Mouse (Mus musculus): ENCODE measurements around the gene Gm3336. TPM values are rescaled to one million over a fixed set of nuclear protein-coding genes. Genes with fewer than 3 reads are reported as not detected.

Gm3336 gene
- total RNA-seq, 1 experiment, result 1.8 TPM

- Histone ChIP-seq H3K9ac (ENCODE audit: insufficient read depth, low read depth, low read length, poor library complexity, severe bottlenecking) (no peak overlapping the region), H3K4me3 (ENCODE audit: insufficient read depth in 1 of 2, low read depth in 1 of 2, low read length in 2 of 2, poor library complexity in 1 of 2, severe bottlenecking in 1 of 2) (no peak overlapping the region), H3K36me3 (ENCODE audit: control insufficient read depth, insufficient read depth, low read length, poor library complexity, severe bottlenecking) (no peaks in the 10 kb centered on the region), H3K9me3 (ENCODE audit: control insufficient read depth, insufficient read depth, low read depth, low read length) (no peaks in the 10 kb centered on the region), H3K4me1 (ENCODE audit: control insufficient read depth in 2 of 2, insufficient read depth in 2 of 2, low read length in 2 of 2, poor library complexity in 1 of 2) (peaks cover 0 to 10% of the 10 kb centered on the region in 2 experiments; a peak in 1 of 4 replicates), H3K27ac (ENCODE audit: insufficient read depth, low read depth, low read length, poor library complexity, severe bottlenecking) (no peak overlapping the region)
- DNase-seq (ENCODE audit: low read depth, low spot score), result no peak
- in situ Hi-C loops (cut with MboI; ENCODE audit: low sequenced_read_pairs in 2 of 2, unreplicated experiment in 2 of 2), result loop anchor here (5.0 kb wide), 2 partner anchors 37 to 42 kb away; partner anchors contain the start of gene Rab3a (in 1 of the 2)
- TF ChIP-seq MAFK (IDR thresholded peaks at IDR 0.05; ENCODE audit: insufficient read depth, low read depth, low read length), result no peak
- TF ChIP-seq HCFC1 (IDR thresholded peaks at IDR 0.05; ENCODE audit: borderline replicate concordance, insufficient read depth, low read length), result no peak
- no peak for TF ChIP-seq CHD2 (IDR thresholded peaks at IDR 0.05; ENCODE audit: low read depth, low read length)
- TF ChIP-seq ZNF384 (IDR thresholded peaks at IDR 0.05; ENCODE audit: low read depth, low read length), result no peak
Observed at GRCm38 (mm10) chr8:70715086-70715485, 3.3 kb upstream of the Gm3336 start.

GRCm38 (mm10) chr8:70716521-70717400 lies 1.6 kb upstream of the Gm3336 start:
- peak overlapping the region; percentile 34 to 48; a peak in 3 of 4 replicates for H3K4me3 ChIP-seq (ENCODE audit: insufficient read depth in 1 of 2, low read depth in 1 of 2, low read length in 2 of 2, poor library complexity in 1 of 2, severe bottlenecking in 1 of 2)
- H3K9me3 ChIP-seq (ENCODE audit: control insufficient read depth, insufficient read depth, low read depth, low read length), result no peaks in the 10 kb centered on the region
- no peak overlapping the region for H3K27ac ChIP-seq (ENCODE audit: insufficient read depth, low read depth, low read length, poor library complexity, severe bottlenecking)
- H3K9ac ChIP-seq (ENCODE audit: insufficient read depth, low read depth, low read length, poor library complexity, severe bottlenecking), result peak overlapping the region; percentile 28; the same call in 1 of the 2 replicates
- TF ChIP-seq HCFC1 (IDR thresholded peaks at IDR 0.05; ENCODE audit: borderline replicate concordance, insufficient read depth, low read length) (no peak), CHD2 (IDR thresholded peaks at IDR 0.05; ENCODE audit: low read depth, low read length) (no peak), MAFK (IDR thresholded peaks at IDR 0.05; ENCODE audit: insufficient read depth, low read depth, low read length) (no peak), ZNF384 (IDR thresholded peaks at IDR 0.05; ENCODE audit: low read depth, low read length) (no peak), ZC3H11A (IDR thresholded peaks at IDR 0.05; ENCODE audit: borderline replicate concordance, low read depth, low read length) (no peak)
- H3K4me1 ChIP-seq (ENCODE audit: control insufficient read depth in 2 of 2, insufficient read depth in 2 of 2, low read length in 2 of 2, poor library complexity in 1 of 2), result peaks cover 0 to 12% of the 10 kb centered on the region in 2 experiments; a peak in 1 of 4 replicates
- no peak for DNase-seq (ENCODE audit: low read depth, low spot score)
- in situ Hi-C loops (cut with MboI; ENCODE audit: low sequenced_read_pairs in 2 of 2, unreplicated experiment in 2 of 2), result loop anchor here (5.0 kb wide), 2 partner anchors 36 to 41 kb away; partner anchors contain the start of gene Rab3a (in 1 of the 2)
- no peaks in the 10 kb centered on the region for H3K36me3 ChIP-seq (ENCODE audit: control insufficient read depth, insufficient read depth, low read length, poor library complexity, severe bottlenecking)

DNA sequence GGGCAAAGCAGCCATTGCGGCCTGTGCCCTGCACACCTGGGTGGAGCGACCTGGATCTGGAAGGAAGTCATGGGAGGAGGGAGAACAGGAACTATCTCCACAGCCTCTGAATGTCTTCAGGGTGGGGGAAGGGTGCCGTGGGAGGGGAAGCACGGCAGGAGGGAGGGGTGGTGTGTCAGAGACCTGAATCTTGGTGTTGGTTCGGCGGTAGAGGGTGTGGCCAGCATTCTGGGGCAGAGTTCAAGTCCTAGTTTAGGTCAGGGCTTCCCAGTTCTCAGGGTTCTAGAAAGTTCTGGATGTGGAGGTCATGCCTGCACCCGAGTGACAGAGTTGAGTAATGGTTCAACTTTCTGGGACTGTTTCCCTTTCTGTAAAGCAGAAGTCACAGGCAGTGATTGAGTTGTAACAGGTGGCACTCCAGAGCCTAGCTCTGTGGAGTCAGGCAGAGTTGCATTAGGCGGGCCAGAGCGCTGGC lies 1.5 kb downstream of the Gm3336 start:
- Histone ChIP-seq H3K9ac (ENCODE audit: insufficient read depth, low read depth, low read length, poor library complexity, severe bottlenecking) (no peak overlapping the region), H3K4me3 (ENCODE audit: insufficient read depth in 1 of 2, low read depth in 1 of 2, low read length in 2 of 2, poor library complexity in 1 of 2, severe bottlenecking in 1 of 2) (no peak overlapping the region), H3K9me3 (ENCODE audit: control insufficient read depth, insufficient read depth, low read depth, low read length) (no peaks in the 10 kb centered on the region), H3K36me3 (ENCODE audit: control insufficient read depth, insufficient read depth, low read length, poor library complexity, severe bottlenecking) (no peaks in the 10 kb centered on the region), H3K4me1 (ENCODE audit: control insufficient read depth in 2 of 2, insufficient read depth in 2 of 2, low read length in 2 of 2, poor library complexity in 1 of 2) (peaks cover 0 to 14% of the 10 kb centered on the region in 2 experiments; a peak in 1 of 4 replicates), H3K27ac (ENCODE audit: insufficient read depth, low read depth, low read length, poor library complexity, severe bottlenecking) (no peak overlapping the region)
- no peak for TF ChIP-seq MAFK (IDR thresholded peaks at IDR 0.05; ENCODE audit: insufficient read depth, low read depth, low read length)
- TF ChIP-seq HCFC1 (IDR thresholded peaks at IDR 0.05; ENCODE audit: borderline replicate concordance, insufficient read depth, low read length), result no peak
- no peak for TF ChIP-seq ZNF384 (IDR thresholded peaks at IDR 0.05; ENCODE audit: low read depth, low read length)
- no peak for TF ChIP-seq ZC3H11A (IDR thresholded peaks at IDR 0.05; ENCODE audit: borderline replicate concordance, low read depth, low read length)
- no peak for TF ChIP-seq CHD2 (IDR thresholded peaks at IDR 0.05; ENCODE audit: low read depth, low read length)
- DNase-seq (ENCODE audit: low read depth, low spot score), result no peak
- in situ Hi-C loops (cut with MboI; ENCODE audit: low sequenced_read_pairs in 2 of 2, unreplicated experiment in 2 of 2), result loop anchor here (5.0 kb wide), 2 partner anchors 32 to 37 kb away; partner anchors contain the start of gene Rab3a (in 1 of the 2)

DNA sequence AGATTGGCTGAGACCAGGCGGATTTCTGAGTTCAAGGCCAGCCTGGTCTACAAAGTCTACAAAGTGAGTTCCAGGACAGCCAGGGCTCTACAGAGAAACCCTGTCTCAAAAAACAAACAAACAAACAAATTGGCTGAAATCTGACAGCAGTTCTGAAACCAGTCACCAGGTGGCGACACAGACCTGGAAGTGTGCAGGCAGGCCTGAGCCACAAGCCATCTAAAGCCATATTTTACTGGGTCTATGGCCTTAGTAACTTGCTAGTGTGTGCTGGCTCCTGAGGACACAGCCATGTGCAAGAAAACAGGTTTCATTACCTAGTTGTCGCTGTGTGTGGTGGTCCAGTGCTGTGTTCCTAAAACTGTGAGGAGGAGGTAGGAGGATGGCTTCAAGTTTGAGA lies 2.4 kb downstream of the Gm3336 start:
- in situ Hi-C loops (cut with MboI; ENCODE audit: low sequenced_read_pairs in 2 of 2, unreplicated experiment in 2 of 2), result no loop called here
- Histone ChIP-seq H3K27ac (ENCODE audit: insufficient read depth, low read depth, low read length, poor library complexity, severe bottlenecking) (no peak overlapping the region), H3K9ac (ENCODE audit: insufficient read depth, low read depth, low read length, poor library complexity, severe bottlenecking) (no peak overlapping the region), H3K4me3 (ENCODE audit: insufficient read depth in 1 of 2, low read depth in 1 of 2, low read length in 2 of 2, poor library complexity in 1 of 2, severe bottlenecking in 1 of 2) (no peak overlapping the region), H3K9me3 (ENCODE audit: control insufficient read depth, insufficient read depth, low read depth, low read length) (no peaks in the 10 kb centered on the region), H3K36me3 (ENCODE audit: control insufficient read depth, insufficient read depth, low read length, poor library complexity, severe bottlenecking) (no peaks in the 10 kb centered on the region), H3K4me1 (ENCODE audit: control insufficient read depth in 2 of 2, insufficient read depth in 2 of 2, low read length in 2 of 2, poor library complexity in 1 of 2) (peaks cover 0 to 14% of the 10 kb centered on the region in 2 experiments; a peak in 1 of 4 replicates)
- DNase-seq (ENCODE audit: low read depth, low spot score), result peak; percentile 73
- TF ChIP-seq HCFC1 (IDR thresholded peaks at IDR 0.05; ENCODE audit: borderline replicate concordance, insufficient read depth, low read length) (no peak), ZNF384 (IDR thresholded peaks at IDR 0.05; ENCODE audit: low read depth, low read length) (peak; percentile 99), CHD2 (IDR thresholded peaks at IDR 0.05; ENCODE audit: low read depth, low read length) (no peak), MAFK (IDR thresholded peaks at IDR 0.05; ENCODE audit: insufficient read depth, low read depth, low read length) (peak; percentile 30; the same call in 1 of the 2 replicates), ZC3H11A (IDR thresholded peaks at IDR 0.05; ENCODE audit: borderline replicate concordance, low read depth, low read length) (peak; percentile 93)

Data from ES-E14 (cell line).